Mouse (Mus musculus) midbrain, embryonic 10.5 days (tissue): ENCODE results near the gene H60c. TPM values are rescaled to one million over a fixed set of nuclear protein-coding genes. Genes with fewer than 3 reads are reported as not detected.

Source experiments
- DNase-seq: peaks from one replicate; pipeline ENCODE4 v3.0.0-alpha.2; 2017; ENCODE audit warnings: low spot score
- H3K27ac ChIP-seq: fragments of 300-500 bp; sonication (generic); replicated peaks from 2 replicates; pipeline ENCODE4 v1.5.1; 2016; ENCODE audit warnings: mild to moderate bottlenecking
- H3K27me3 ChIP-seq: fragments of 300-500 bp; sonication (generic); 2 replicates; pipeline ENCODE4 v1.6.1; 2016; ENCODE audit warnings: low read depth, mild to moderate bottlenecking; ENCODE audit not compliant: poor library complexity, severe bottlenecking
- H3K36me3 ChIP-seq: fragments of 300-500 bp; sonication (generic); 2 replicates; pipeline ENCODE4 v1.6.1; 2016; ENCODE audit warnings: mild to moderate bottlenecking, moderate library complexity
- H3K4me1 ChIP-seq: fragments of 300-500 bp; sonication (generic); 2 replicates; pipeline ENCODE4 v1.6.1; 2016
- H3K4me3 ChIP-seq: fragments of 300-500 bp; sonication (generic); 2 replicates; pipeline ENCODE4 v1.5.1; 2016; ENCODE audit warnings: mild to moderate bottlenecking, moderate library complexity
- H3K9me3 ChIP-seq: fragments of 300-500 bp; sonication (generic); replicated peaks from 2 replicates; pipeline ENCODE4 v1.6.1; 2016; ENCODE audit warnings: mild to moderate bottlenecking
- WGBS: fragments of 180-500 bp; shearing (Covaris S2); methylation state at CpG from one replicate; pipeline ENCODE4 v1.1.7; 2016; 5-methylcytosine and 5-hydroxymethylcytosine counted together
- polyA plus RNA-seq: library from polyadenylated mRNA; unstranded; fragments of >200 nt; fragmentation: Nextera tagmentation; extraction: Ambion mirVana; gene quantifications from 2 replicates; pipeline ENCODE4 v1.2.1, GENCODE M21; 2016

H60c gene
- polyA plus RNA-seq, 1 experiment from 2014 or later: not detected

GRCm38 (mm10) chr10:3228447-3229195, 39.0 kb downstream of the H60c start:
- H3K36me3 ChIP-seq: no peaks in the 10 kb centered on the region
- 73% methylated on average over 2 of the region's 2 CpGs for WGBS

More at GRCm38 (mm10) chr10:3228447-3229195, 39.0 kb downstream of the H60c start:
- peaks cover 5% of the 10 kb centered on the region; the same call in 1 of the 2 replicates for H3K4me1 ChIP-seq
- H3K4me3 ChIP-seq: no peak overlapping the region
- DNase-seq: no peak
- no peak overlapping the region for H3K27ac ChIP-seq
- H3K9me3 ChIP-seq: peaks cover 13% of the 10 kb centered on the region
- H3K27me3 ChIP-seq: no peaks in the 10 kb centered on the region

Other genes starting within 250 kb of the H60c start
- 2.5 and 3.8 TPM in 2 replicates for gene Ppp1r14c, start 98.3 kb upstream of the H60c start, polyA plus RNA-seq